Mouse (Mus musculus): ENCODE measurements at regions not wholly inside any gene's neighbourhood (a gene's known extent, or its start where the extent isn't known, plus 50 kb on each side); places are given as distances from the start of the nearest gene placed in this dataset. TPM values are rescaled to one million over a fixed set of nuclear protein-coding genes. Genes with fewer than 3 reads are reported as not detected.

GRCm38 (mm10) chr16:77684521-77684920 lies 82.6 kb upstream of the Gm11146 start:
- H3K27me3 ChIP-seq, result no peaks in the 10 kb centered on the region
- H3K9me3 ChIP-seq, result no peaks in the 10 kb centered on the region
- ATAC-seq (ENCODE audit: insufficient number of reproducible peaks, insufficient read depth, low FRiP score, low TSS enrichment, low read depth), result no peak
- no peak overlapping the region for H3K27ac ChIP-seq
- H3K4me2 ChIP-seq, result no peak overlapping the region
- no peak overlapping the region for H3K9ac ChIP-seq (replicated peaks)
- no peaks in the 10 kb centered on the region for H3K4me1 ChIP-seq (replicated peaks)
- WGBS, result 86% methylated on average over 2 of the region's 2 CpGs
- H3K4me3 ChIP-seq (replicated peaks), result no peak overlapping the region
- no peaks in the 10 kb centered on the region for H3K36me3 ChIP-seq

GRCm38 (mm10) chr16:77679234-77679633 lies 77.3 kb upstream of the Gm11146 start:
- WGBS, result 70% methylated on average over 2 of the region's 2 CpGs
- Histone ChIP-seq H3K27me3 (no peaks in the 10 kb centered on the region), H3K9ac (replicated peaks) (no peak overlapping the region), H3K4me3 (replicated peaks) (no peak overlapping the region), H3K4me1 (replicated peaks) (peaks cover 6% of the 10 kb centered on the region), H3K4me2 (no peak overlapping the region), H3K27ac (no peak overlapping the region), H3K9me3 (no peaks in the 10 kb centered on the region), H3K36me3 (no peaks in the 10 kb centered on the region)
- no peak for ATAC-seq (ENCODE audit: insufficient number of reproducible peaks, insufficient read depth, low FRiP score, low TSS enrichment, low read depth)

GRCm38 (mm10) chr16:77676805-77677204 lies 74.9 kb upstream of the Gm11146 start:
- Histone ChIP-seq H3K36me3 (no peaks in the 10 kb centered on the region), H3K27ac (no peak overlapping the region), H3K4me2 (no peak overlapping the region), H3K27me3 (no peaks in the 10 kb centered on the region), H3K9me3 (no peaks in the 10 kb centered on the region), H3K4me1 (replicated peaks) (peaks cover 6% of the 10 kb centered on the region), H3K9ac (replicated peaks) (no peak overlapping the region), H3K4me3 (replicated peaks) (no peak overlapping the region)
- WGBS, result 59% methylated on average over 2 of the region's 2 CpGs
- no peak for ATAC-seq (ENCODE audit: insufficient number of reproducible peaks, insufficient read depth, low FRiP score, low TSS enrichment, low read depth)

- ATAC-seq (ENCODE audit: insufficient number of reproducible peaks, insufficient read depth, low FRiP score, low TSS enrichment, low read depth), result no peak
- no peaks in the 10 kb centered on the region for H3K9me3 ChIP-seq
- peak overlapping the region; percentile 50; the same call in 1 of the 2 replicates for H3K27ac ChIP-seq
- peaks cover 6% of the 10 kb centered on the region for H3K4me1 ChIP-seq (replicated peaks)
- H3K4me3 ChIP-seq (replicated peaks), result no peak overlapping the region
- WGBS, result 17% methylated on average over 6 of the region's 6 CpGs
- no peak overlapping the region for H3K4me2 ChIP-seq
- no peak overlapping the region for H3K9ac ChIP-seq (replicated peaks)
- H3K36me3 ChIP-seq, result no peaks in the 10 kb centered on the region
- no peaks in the 10 kb centered on the region for H3K27me3 ChIP-seq
Observed at GRCm38 (mm10) chr16:77675885-77676597, 74.1 kb upstream of the Gm11146 start.

- Histone ChIP-seq H3K4me3 (replicated peaks) (no peak overlapping the region), H3K9me3 (no peaks in the 10 kb centered on the region), H3K36me3 (peaks cover 4% of the 10 kb centered on the region), H3K9ac (replicated peaks) (no peak overlapping the region), H3K4me2 (no peak overlapping the region), H3K4me1 (replicated peaks) (peaks cover 5% of the 10 kb centered on the region), H3K27ac (no peak overlapping the region), H3K27me3 (no peaks in the 10 kb centered on the region)
- WGBS, result 71% methylated on average over 2 of the region's 2 CpGs
- no peak for ATAC-seq (ENCODE audit: insufficient number of reproducible peaks, insufficient read depth, low FRiP score, low TSS enrichment, low read depth)
Observed at GRCm38 (mm10) chr16:77671253-77671652, 69.4 kb upstream of the Gm11146 start.

GRCm38 (mm10) chr16:77665781-77666180 lies 63.9 kb upstream of the Gm11146 start:
- WGBS, result 87% methylated on average over 4 of the region's 4 CpGs
- no peaks in the 10 kb centered on the region for H3K9me3 ChIP-seq
- no peaks in the 10 kb centered on the region for H3K27me3 ChIP-seq
- H3K36me3 ChIP-seq, result peaks cover 4% of the 10 kb centered on the region
- ATAC-seq (ENCODE audit: insufficient number of reproducible peaks, insufficient read depth, low FRiP score, low TSS enrichment, low read depth), result no peak
- H3K4me3 ChIP-seq (replicated peaks), result no peak overlapping the region
- no peak overlapping the region for H3K9ac ChIP-seq (replicated peaks)
- H3K4me1 ChIP-seq (replicated peaks), result peaks cover 23% of the 10 kb centered on the region; the same call in 1 of the 2 replicates
- no peak overlapping the region for H3K27ac ChIP-seq
- no peak overlapping the region for H3K4me2 ChIP-seq

GRCm38 (mm10) chr16:77662107-77662518 lies 60.2 kb upstream of the Gm11146 start:
- Histone ChIP-seq H3K27me3 (no peaks in the 10 kb centered on the region), H3K36me3 (no peaks in the 10 kb centered on the region), H3K9me3 (no peaks in the 10 kb centered on the region), H3K9ac (replicated peaks) (no peak overlapping the region), H3K4me2 (peak overlapping the region; percentile 23; the same call in 1 of the 2 replicates), H3K4me3 (replicated peaks) (no peak overlapping the region), H3K4me1 (replicated peaks) (peaks cover 23% of the 10 kb centered on the region; the same call in 1 of the 2 replicates), H3K27ac (peak overlapping the region; percentile 80; the same call in 1 of the 2 replicates)
- 6% methylated on average over 4 of the region's 4 CpGs for WGBS
- peak; percentile 90 for ATAC-seq (ENCODE audit: insufficient number of reproducible peaks, insufficient read depth, low FRiP score, low TSS enrichment, low read depth)

GRCm38 (mm10) chr16:77653306-77653705 lies 51.4 kb upstream of the Gm11146 start:
- Histone ChIP-seq H3K4me1 (replicated peaks) (no peaks in the 10 kb centered on the region; the same call in 1 of the 2 replicates), H3K9me3 (no peaks in the 10 kb centered on the region), H3K27me3 (no peaks in the 10 kb centered on the region), H3K27ac (no peak overlapping the region), H3K9ac (replicated peaks) (no peak overlapping the region), H3K4me2 (no peak overlapping the region), H3K4me3 (replicated peaks) (no peak overlapping the region), H3K36me3 (no peaks in the 10 kb centered on the region)
- 24% methylated on average over 3 of the region's 3 CpGs for WGBS
- ATAC-seq (ENCODE audit: insufficient number of reproducible peaks, insufficient read depth, low FRiP score, low TSS enrichment, low read depth), result no peak

Small RNAs in the stretch of these regions (microRNA-seq; reads per million reads assigned to microRNA genes)
- not detected for gene Gm25025
